Mouse (Mus musculus) CH12.LX (cell line): ENCODE measurements at regions not wholly inside any gene's neighbourhood (a gene's known extent, or its start where the extent isn't known, plus 50 kb on each side); places are given as distances from the start of the nearest gene placed in this dataset.

Experiments used
- DNase-seq: peaks from one replicate; pipeline ENCODE4 v3.0.0-alpha.2; 2013; ENCODE audit errors: extremely low read depth
- H3K27ac ChIP-seq: 2 replicates; pipeline ENCODE4 v1.5.1; 2012; ENCODE audit warnings: low read depth, mild to moderate bottlenecking, control low read depth, moderate library complexity; ENCODE audit not compliant: insufficient read depth
- H3K27me3 ChIP-seq: replicated peaks from 2 replicates; pipeline ENCODE3; 2012; ENCODE audit warnings: inconsistent platforms
- H3K36me3 ChIP-seq, 2 experiments: replicated peaks in 1 of 2; 2 replicates each; pipeline versions ENCODE3 to v1.6.1; 2012; ENCODE audit warnings: inconsistent platforms in 1 of 2, low read length in 1 of 2, mild to moderate bottlenecking in 1 of 2, mixed read lengths in 1 of 2, moderate library complexity in 1 of 2; ENCODE audit not compliant: control insufficient read depth in 1 of 2, insufficient read depth in 1 of 2
- H3K4me1 ChIP-seq, 2 experiments: 2 replicates each; pipeline ENCODE4 v1.6.1; 2012; ENCODE audit warnings: inconsistent platforms in 1 of 2, moderate library complexity in 1 of 2; ENCODE audit not compliant: insufficient read depth in 2 of 2, control insufficient read depth in 1 of 2
- H3K4me2 ChIP-seq: 2 replicates; pipeline ENCODE4 v1.6.1; 2012; ENCODE audit warnings: low read depth, mild to moderate bottlenecking, control low read depth; ENCODE audit not compliant: poor library complexity, insufficient read depth, severe bottlenecking
- H3K4me3 ChIP-seq, 3 experiments: fragments of 150-350 bp in 1 of 3; sonication (generic) in 1 of 3; replicated peaks in 1 of 3; 2 replicates each; pipeline versions ENCODE3 to v1.5.1; 2011 to 2012; ENCODE audit warnings: low read depth in 2 of 3, low read length in 2 of 3, mild to moderate bottlenecking in 2 of 3, moderate library complexity in 2 of 3, control low read depth in 1 of 3, improper control_type of control experiment in 1 of 3, inconsistent platforms in 1 of 3, mixed read lengths in 1 of 3; ENCODE audit not compliant: poor library complexity in 1 of 3
- H3K79me2 ChIP-seq: replicated peaks from 2 replicates; pipeline ENCODE4 v1.6.1; 2012; ENCODE audit warnings: mild to moderate bottlenecking, moderate library complexity; ENCODE audit not compliant: control insufficient read depth, poor library complexity, insufficient read depth, severe bottlenecking; ENCODE audit errors: extremely low read depth
- H3K9ac ChIP-seq: 2 replicates; pipeline ENCODE4 v1.6.1; 2012; ENCODE audit warnings: low read depth, mild to moderate bottlenecking, control low read depth, moderate library complexity; ENCODE audit not compliant: insufficient read depth
- H3K9me3 ChIP-seq: replicated peaks from 2 replicates; pipeline ENCODE3; 2012; ENCODE audit warnings: low read length, inconsistent platforms, mixed read lengths
- CHD1 ChIP-seq: IDR thresholded peaks from 2 replicates; pipeline ENCODE4 v1.6.1; 2012; ENCODE audit warnings: low read depth, low read length, improper control_type of control experiment, inconsistent platforms
- CHD2 ChIP-seq: IDR thresholded peaks from 2 replicates; pipeline ENCODE4 v1.6.1; 2011; ENCODE audit warnings: low read length, improper control_type of control experiment
- E2F4 ChIP-seq: IDR thresholded peaks from 2 replicates; pipeline ENCODE4 v1.6.1; 2011; ENCODE audit warnings: low read depth, low read length, improper control_type of control experiment; ENCODE audit not compliant: insufficient replicate concordance
- ETS1 ChIP-seq: conservative IDR thresholded peaks from 2 replicates; pipeline ENCODE4 v1.6.1; 2012; ENCODE audit warnings: low read depth, mild to moderate bottlenecking, inconsistent platforms, low read length, improper control_type of control experiment, moderate library complexity
- GABPA ChIP-seq: IDR thresholded peaks from 2 replicates; pipeline ENCODE4 v1.6.1; 2012; ENCODE audit warnings: low read depth, low read length, improper control_type of control experiment, inconsistent platforms; ENCODE audit not compliant: insufficient replicate concordance
- IRF4 ChIP-seq: IDR thresholded peaks from 2 replicates; pipeline ENCODE4 v1.6.1; 2014; ENCODE audit warnings: low read depth, mild to moderate bottlenecking, inconsistent platforms, low read length, improper control_type of control experiment
- JUN ChIP-seq: IDR thresholded peaks from 2 replicates; pipeline ENCODE4 v1.6.1; 2011; ENCODE audit warnings: low read depth, mild to moderate bottlenecking, low read length, improper control_type of control experiment, moderate library complexity; ENCODE audit not compliant: insufficient read depth
- JUND ChIP-seq: conservative IDR thresholded peaks from 2 replicates; pipeline ENCODE4 v1.6.1; 2011; ENCODE audit warnings: low read depth, low read length, improper control_type of control experiment
- KAT2A ChIP-seq: IDR thresholded peaks from 2 replicates; pipeline ENCODE4 v1.6.1; 2012; ENCODE audit warnings: low read length, improper control_type of control experiment, inconsistent platforms; ENCODE audit not compliant: insufficient replicate concordance
- MAX ChIP-seq: IDR thresholded peaks from 2 replicates; pipeline ENCODE4 v1.6.1; 2011; ENCODE audit warnings: low read length, improper control_type of control experiment
- MAZ ChIP-seq: IDR thresholded peaks from 2 replicates; pipeline ENCODE4 v1.6.1; 2012; ENCODE audit warnings: low read depth, mild to moderate bottlenecking, inconsistent platforms, low read length, improper control_type of control experiment, moderate library complexity
- MEF2A ChIP-seq: IDR thresholded peaks from 2 replicates; pipeline ENCODE4 v1.6.1; 2014; ENCODE audit warnings: low read depth, mild to moderate bottlenecking, inconsistent platforms, low read length, improper control_type of control experiment, borderline replicate concordance
- MYC ChIP-seq: IDR thresholded peaks from 2 replicates; pipeline ENCODE4 v1.6.1; 2011; ENCODE audit warnings: low read depth, mild to moderate bottlenecking, improper control_type of control experiment, low read length
- NRF1 ChIP-seq: IDR thresholded peaks from 2 replicates; pipeline ENCODE4 v1.6.1; 2014; ENCODE audit warnings: low read depth, mild to moderate bottlenecking, inconsistent platforms, low read length, improper control_type of control experiment, moderate library complexity
- PAX5 ChIP-seq: IDR thresholded peaks from 2 replicates; pipeline ENCODE4 v1.6.1; 2012; ENCODE audit warnings: low read length, inconsistent platforms, mixed read lengths
- POLR2AphosphoS2 ChIP-seq: IDR thresholded peaks from 2 replicates; pipeline ENCODE4 v1.6.1; 2011; ENCODE audit warnings: low read depth, low read length, improper control_type of control experiment
- RAD21 ChIP-seq: IDR thresholded peaks from 2 replicates; pipeline ENCODE4 v1.6.1; 2011; ENCODE audit warnings: low read depth, mild to moderate bottlenecking, low read length, improper control_type of control experiment, moderate library complexity
- SIN3A ChIP-seq: IDR thresholded peaks from 2 replicates; pipeline ENCODE4 v1.6.1; 2012; ENCODE audit warnings: low read length, improper control_type of control experiment, inconsistent platforms
- SMC3 ChIP-seq: IDR thresholded peaks from 2 replicates; pipeline ENCODE4 v1.6.1; 2011; ENCODE audit warnings: low read depth, low read length, improper control_type of control experiment
- TBP ChIP-seq: conservative IDR thresholded peaks from 2 replicates; pipeline ENCODE4 v1.6.1; 2011; ENCODE audit warnings: low read depth, low read length, improper control_type of control experiment
- TCF12 ChIP-seq: IDR thresholded peaks from 2 replicates; pipeline ENCODE4 v1.6.1; 2014; ENCODE audit warnings: low read depth, mild to moderate bottlenecking, inconsistent platforms, low read length, improper control_type of control experiment
- UBTF ChIP-seq: IDR thresholded peaks from 2 replicates; pipeline ENCODE4 v1.6.1; 2012; ENCODE audit warnings: low read depth, mild to moderate bottlenecking, inconsistent platforms, low read length, improper control_type of control experiment, moderate library complexity
- USF2 ChIP-seq: conservative IDR thresholded peaks from 2 replicates; pipeline ENCODE4 v1.6.1; 2011; ENCODE audit warnings: low read depth, low read length, improper control_type of control experiment
- ZC3H11A ChIP-seq: IDR thresholded peaks from 2 replicates; pipeline ENCODE4 v1.6.1; 2012; ENCODE audit warnings: low read depth, mild to moderate bottlenecking, inconsistent platforms, low read length, improper control_type of control experiment
- ZNF384 ChIP-seq: IDR thresholded peaks from 2 replicates; pipeline ENCODE4 v1.6.1; 2012; ENCODE audit warnings: low read depth, low read length, improper control_type of control experiment, inconsistent platforms
- dilution Hi-C: fragments of 300-500 bp; cut with MboI; formaldehyde crosslinking; loops from 2 replicates; pipeline ENCODE4 v1.14.3; 2020; ENCODE audit warnings: low sequenced_read_pairs; ENCODE audit not compliant: extremely low pct_unique_long_range_greater_than_20kb, extremely low pct_ligation_motif_present
- in situ Hi-C: fragments of 300-500 bp; cut with MboI; formaldehyde crosslinking; loops from 3 replicates; pipeline ENCODE4 v1.14.3; 2019; ENCODE audit warnings: low sequenced_read_pairs, low pct_ligation_motif_present, low pct_unique_long_range_greater_than_20kb, mixed read lengths

GRCm38 (mm10) chr9:13920623-13921022, 93.1 kb downstream of the Fam76b start:
- no peaks in the 10 kb centered on the region for H3K79me2 ChIP-seq
- H3K9me3 ChIP-seq: no peaks in the 10 kb centered on the region
- no peak overlapping the region for H3K4me3 ChIP-seq
- DNase-seq: no peak
- in situ Hi-C loops: no loop called here
- TF ChIP-seq KAT2A (no peak), SIN3A (no peak), POLR2AphosphoS2 (no peak), IRF4 (no peak), MYC (no peak), ZNF384 (no peak), JUN (no peak), UBTF (no peak), ETS1 (no peak), MEF2A (no peak), TBP (no peak), SMC3 (no peak), MAX (no peak), CHD1 (no peak), E2F4 (no peak)
- TF ChIP-seq, all 38 proteins: peak for 0
- dilution Hi-C loops: no loop called here
- no peaks in the 10 kb centered on the region for H3K27me3 ChIP-seq
- H3K27ac ChIP-seq: no peak overlapping the region
- H3K4me1 ChIP-seq: no peaks in the 10 kb centered on the region
- no peak overlapping the region for H3K9ac ChIP-seq
- no peaks in the 10 kb centered on the region for H3K36me3 ChIP-seq
- no peak overlapping the region for H3K4me2 ChIP-seq

DNA sequence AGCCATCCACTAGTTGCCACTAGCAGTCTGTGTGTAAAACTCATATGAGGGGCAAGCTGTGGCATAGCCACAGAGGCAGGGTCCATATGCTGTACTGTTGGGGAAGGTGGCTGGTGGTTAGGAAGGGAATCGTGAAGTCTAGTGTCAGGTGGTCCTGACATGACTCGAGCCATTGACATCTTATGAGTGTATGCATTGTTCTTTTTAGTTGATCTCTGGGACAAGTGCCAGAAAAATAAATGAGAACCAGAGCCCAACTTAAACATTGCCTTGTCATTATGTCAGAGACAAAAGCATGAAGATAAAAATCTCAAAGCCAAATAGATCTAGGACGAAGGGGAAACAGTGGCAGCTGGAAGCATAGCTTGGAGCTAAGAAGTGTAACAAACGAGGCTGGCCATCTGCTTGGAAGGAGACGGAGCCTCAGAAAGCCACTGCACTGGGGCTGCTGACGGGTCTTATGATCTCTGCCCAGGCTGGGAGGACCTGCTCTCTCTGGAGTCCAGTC, 104.5 kb downstream of the Fam76b start:
- dilution Hi-C loops: no loop called here
- Histone ChIP-seq H3K9me3 (peaks cover 2% of the 10 kb centered on the region), H3K4me2 (no peak overlapping the region), H3K36me3 (no peaks in the 10 kb centered on the region), H3K4me3 (no peak overlapping the region), H3K4me1 (no peaks in the 10 kb centered on the region), H3K27ac (no peak overlapping the region), H3K79me2 (no peaks in the 10 kb centered on the region), H3K9ac (no peak overlapping the region), H3K27me3 (no peaks in the 10 kb centered on the region)
- TF ChIP-seq ZC3H11A (no peak), MYC (no peak), GABPA (no peak), JUN (no peak), TCF12 (no peak), JUND (no peak), RAD21 (no peak), CHD2 (no peak), NRF1 (no peak), ETS1 (no peak), SMC3 (no peak), POLR2AphosphoS2 (no peak), PAX5 (no peak), MAZ (no peak), MEF2A (no peak), CHD1 (no peak), TBP (no peak), USF2 (no peak)
- in situ Hi-C loops: no loop called here
- no peak for DNase-seq
